Comparison of ENCODE assay signal across 8 mouse cellular contexts in genomic region chr16:3871815-3872214, GRCm38 (mm10). TPM values are rescaled to one million over a fixed set of nuclear protein-coding genes. Genes with fewer than 3 reads are reported as not detected.
DNase-seq lines count a peak whose midpoint lies in the region; ATAC-seq and TF ChIP-seq lines count a peak whose summit lies in the region.

No protein-coding gene starts in this region.

- intact Hi-C loops in gastrocnemius, postnatal 14 days (cut with DNase I; ENCODE audit: low total_unique reads) = no loop called here

- H3K9me3 ChIP-seq in lung, embryonic 16.5 days (ENCODE audit: control insufficient read depth, low read length) = no peaks in the 10 kb centered on the region
- H3K9me3 ChIP-seq in erythroblast, embryonic 14.5 days (ENCODE audit: control insufficient read depth, low read length) = no peaks in the 10 kb centered on the region
- no peaks in the 10 kb centered on the region for H3K9me3 ChIP-seq in limb, embryonic 15.5 days

- ATAC-seq in lung, embryonic 16.5 days (ENCODE audit: low read depth) = no peak; the same call in 1 of the 2 replicates
- ATAC-seq in limb, embryonic 15.5 days (ENCODE audit: insufficient number of reproducible peaks, low FRiP score, low TSS enrichment, low read depth) = no peak

- no peak for DNase-seq in lung, postnatal 36 days
- no peak for DNase-seq in gastrocnemius, postnatal 14 days
- no peak for DNase-seq in cerebellum, postnatal 25 days
- DNase-seq in yolk sac, embryonic 10.5 days (ENCODE audit: low spot score) = no peak

- H3K9ac ChIP-seq in lung, embryonic 16.5 days (ENCODE audit: low read length) = peak overlapping the region; percentile 79
- H3K9ac ChIP-seq in limb, embryonic 15.5 days = peak overlapping the region; percentile 56

- peaks cover 7% of the 10 kb centered on the region; the same call in 1 of the 2 replicates for H3K4me1 ChIP-seq in lung, embryonic 16.5 days (replicated peaks; ENCODE audit: control insufficient read depth, insufficient read depth, low read length)
- H3K4me1 ChIP-seq in erythroblast, embryonic 14.5 days (ENCODE audit: control insufficient read depth) = peaks cover 29% of the 10 kb centered on the region
- peaks cover 13% of the 10 kb centered on the region for H3K4me1 ChIP-seq in limb, embryonic 15.5 days
- H3K4me1 ChIP-seq in olfactory bulb, adult 2 months (ENCODE audit: control insufficient read depth, insufficient read depth, low read length) = peaks cover 3% of the 10 kb centered on the region; the same call in 1 of the 2 replicates

- whole genome bisulfite sequencing in lung, embryonic 16.5 days = 2% methylated on average over 16 of the region's 16 CpGs
- under 1% methylated on average over 16 of the region's 16 CpGs for WGBS in limb, embryonic 15.5 days
- 2% methylated on average over 16 of the region's 16 CpGs for WGBS in olfactory bulb, adult 2 months

- peak overlapping the region; percentile 73 for H3K27ac ChIP-seq in lung, embryonic 16.5 days (ENCODE audit: low read length)
- peak overlapping the region; percentile 69; the same call in 1 of the 2 replicates for H3K27ac ChIP-seq in limb, embryonic 15.5 days
- H3K27ac ChIP-seq in olfactory bulb, adult 2 months (ENCODE audit: insufficient read depth, low read depth, low read length) = no peak overlapping the region

- H3K27me3 ChIP-seq in lung, embryonic 16.5 days (ENCODE audit: control insufficient read depth, insufficient read depth, low read depth, low read length) = no peaks in the 10 kb centered on the region
- no peaks in the 10 kb centered on the region for H3K27me3 ChIP-seq in erythroblast, embryonic 14.5 days (ENCODE audit: control insufficient read depth)
- no peaks in the 10 kb centered on the region for H3K27me3 ChIP-seq in limb, embryonic 15.5 days

- TF ChIP-seq POLR2A in olfactory bulb, adult 2 months (IDR thresholded peaks at IDR 0.05; ENCODE audit: insufficient read depth, low read depth, low read length) = no peak

- peak overlapping the region; percentile 75 for H3K4me3 ChIP-seq in lung, embryonic 16.5 days (ENCODE audit: low read length)
- H3K4me3 ChIP-seq in erythroblast, embryonic 14.5 days (replicated peaks) = peak overlapping the region; percentile 76
- H3K4me3 ChIP-seq in limb, embryonic 15.5 days = peak overlapping the region; percentile 55
- peak overlapping the region; percentile 59 for H3K4me3 ChIP-seq in olfactory bulb, adult 2 months (ENCODE audit: insufficient read depth, low read depth, low read length)

- TF ChIP-seq CTCF in olfactory bulb, adult 2 months (IDR thresholded peaks at IDR 0.05; ENCODE audit: insufficient read depth, low read depth, low read length) = no peak

- H3K36me3 ChIP-seq in lung, embryonic 16.5 days (ENCODE audit: control insufficient read depth, insufficient read depth, low read length) = peaks cover 3% of the 10 kb centered on the region; the same call in 1 of the 2 replicates
- peaks cover 30% of the 10 kb centered on the region for H3K36me3 ChIP-seq in erythroblast, embryonic 14.5 days (ENCODE audit: control insufficient read depth)
- peaks cover 17% of the 10 kb centered on the region; the same call in 1 of the 2 replicates for H3K36me3 ChIP-seq in limb, embryonic 15.5 days

- peak overlapping the region; percentile 93 for H3K4me2 ChIP-seq in lung, embryonic 16.5 days (ENCODE audit: low read depth, low read length)
- peak overlapping the region; percentile 88 for H3K4me2 ChIP-seq in limb, embryonic 15.5 days

RNA-seq across cellular contexts. Expression of gene Naa60, which starts 0.4 kb away (rescaled TPM):
- polyA plus RNA-seq in lung, embryonic 16.5 days (2015; fragmentation: Nextera tagmentation; extraction: Ambion mirVana) = 48.1 and 49.2 TPM in 2 replicates
- polyA plus RNA-seq in erythroblast, embryonic 14.5 days (2012) = 1.6 and 2.1 TPM in 2 replicates
- 54.2 and 56.0 TPM in 2 replicates for polyA plus RNA-seq in limb, embryonic 15.5 days (2015; fragmentation: Nextera tagmentation; extraction: Ambion mirVana)
- not detected in 2 replicates for polyA plus RNA-seq in olfactory bulb, adult 2 months (2012; ENCODE audit: insufficient read depth, insufficient read length, low replicate concordance, missing spikeins)
- 10 to 100 TPM; 24.8 to 24.9 TPM for total RNA-seq in gastrocnemius, postnatal 14 days (2021)

RNA-seq across cellular contexts. Expression of gene Zfp597, which starts 12.5 kb away (rescaled TPM):
- 7.3 and 7.6 TPM in 2 replicates for polyA plus RNA-seq in lung, embryonic 16.5 days (2015; fragmentation: Nextera tagmentation; extraction: Ambion mirVana)
- 0.09 TPM in 1 of 2 replicates, not detected in the other for polyA plus RNA-seq in erythroblast, embryonic 14.5 days (2012)
- 6.2 and 6.8 TPM in 2 replicates for polyA plus RNA-seq in limb, embryonic 15.5 days (2015; fragmentation: Nextera tagmentation; extraction: Ambion mirVana)
- polyA plus RNA-seq in olfactory bulb, adult 2 months (2012; ENCODE audit: insufficient read depth, insufficient read length, low replicate concordance, missing spikeins) = not detected in 2 replicates
- total RNA-seq in gastrocnemius, postnatal 14 days (2021) = 1 to 10 TPM; 5.6 to 6.8 TPM

RNA-seq across cellular contexts. Expression of gene Gm20695, which starts 12.6 kb away (rescaled TPM):
- 1.5 and 2.0 TPM in 2 replicates for polyA plus RNA-seq in lung, embryonic 16.5 days (2015; fragmentation: Nextera tagmentation; extraction: Ambion mirVana)
- not detected in 2 replicates for polyA plus RNA-seq in erythroblast, embryonic 14.5 days (2012)
- 2.7 and 3.4 TPM in 2 replicates for polyA plus RNA-seq in limb, embryonic 15.5 days (2015; fragmentation: Nextera tagmentation; extraction: Ambion mirVana)
- polyA plus RNA-seq in olfactory bulb, adult 2 months (2012; ENCODE audit: insufficient read depth, insufficient read length, low replicate concordance, missing spikeins) = not detected in 2 replicates
- total RNA-seq in gastrocnemius, postnatal 14 days (2021) = under 1 TPM; 0.45 to 0.58 TPM

RNA-seq across cellular contexts. Expression of gene Zfp174, which starts 24.7 kb away (rescaled TPM):
- polyA plus RNA-seq in lung, embryonic 16.5 days (2015; fragmentation: Nextera tagmentation; extraction: Ambion mirVana) = 1.1 and 1.3 TPM in 2 replicates
- polyA plus RNA-seq in erythroblast, embryonic 14.5 days (2012) = 0.02 TPM in 1 of 2 replicates, not detected in the other
- 1.9 TPM in 2 replicates for polyA plus RNA-seq in limb, embryonic 15.5 days (2015; fragmentation: Nextera tagmentation; extraction: Ambion mirVana)
- not detected in 2 replicates for polyA plus RNA-seq in olfactory bulb, adult 2 months (2012; ENCODE audit: insufficient read depth, insufficient read length, low replicate concordance, missing spikeins)
- total RNA-seq in gastrocnemius, postnatal 14 days (2021) = 1 to 10 TPM; 1.2 to 1.3 TPM

RNA-seq across cellular contexts. Expression of gene 1700037C18Rik, which starts 36.7 kb away (rescaled TPM):
- polyA plus RNA-seq in lung, embryonic 16.5 days (2015; fragmentation: Nextera tagmentation; extraction: Ambion mirVana) = 9.4 and 11.1 TPM in 2 replicates
- 0.76 and 1.4 TPM in 2 replicates for polyA plus RNA-seq in erythroblast, embryonic 14.5 days (2012)
- polyA plus RNA-seq in limb, embryonic 15.5 days (2015; fragmentation: Nextera tagmentation; extraction: Ambion mirVana) = 6.1 and 7.7 TPM in 2 replicates
- polyA plus RNA-seq in olfactory bulb, adult 2 months (2012; ENCODE audit: insufficient read depth, insufficient read length, low replicate concordance, missing spikeins) = not detected in 2 replicates
- 1 to 10 TPM; 1.7 to 2.2 TPM for total RNA-seq in gastrocnemius, postnatal 14 days (2021)

Comparison
In these comparisons a context has a peak if more than half of its experiments do, and no peak if none do; other contexts are left out.
1. RNA of gene Naa60, which starts 0.4 kb away (polyA plus RNA-seq): not detected in olfactory bulb, adult 2 months, 54.2 to 56.0 TPM in limb, embryonic 15.5 days and 48.1 to 49.2 TPM in lung, embryonic 16.5 days; 1.6 to 2.1 TPM in erythroblast, embryonic 14.5 days; every median in the first group is over 10 times any median in the second.
2. Peak in every context shown above with its lines, with median percentiles within 50 percentile points of each other: H3K4me3 ChIP-seq.